Mouse (Mus musculus): ENCODE results near the gene Plppr5.

The Plppr5 gene

GRCm38 (mm10) chr3:117716534-117717280 lies 142.1 kb downstream of the Plppr5 start:
- no peak for DNase-seq

GRCm38 (mm10) chr3:117723390-117723789 lies 148.8 kb downstream of the Plppr5 start:
- DNase-seq: no peak

- DNase-seq: no peak
Observed at GRCm38 (mm10) chr3:117724521-117724920, 149.9 kb downstream of the Plppr5 start.

DNA sequence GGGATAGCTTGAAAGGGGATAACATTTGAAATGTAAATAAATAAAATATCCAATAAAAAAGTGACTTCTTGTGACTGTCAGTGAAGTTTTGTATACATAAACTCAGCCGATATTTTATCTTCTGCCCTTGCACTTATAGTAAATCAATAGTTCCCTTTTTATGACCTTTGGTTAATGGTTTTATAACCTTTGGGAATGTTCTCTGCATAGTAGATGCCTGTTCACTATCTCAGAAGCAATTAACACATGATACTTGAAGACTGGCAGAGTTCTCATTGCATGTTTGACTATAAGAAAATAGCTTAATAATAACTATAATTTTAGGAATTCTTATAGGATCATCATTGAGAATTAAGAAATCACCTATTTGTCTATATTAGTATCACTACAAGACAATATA lies 150.9 kb downstream of the Plppr5 start:
- no peak for DNase-seq

GRCm38 (mm10) chr3:117728136-117728535 lies 153.5 kb downstream of the Plppr5 start:
- DNase-seq: no peak

- DNase-seq: no peak
Observed at GRCm38 (mm10) chr3:117729121-117730072, 154.8 kb downstream of the Plppr5 start.

DNA sequence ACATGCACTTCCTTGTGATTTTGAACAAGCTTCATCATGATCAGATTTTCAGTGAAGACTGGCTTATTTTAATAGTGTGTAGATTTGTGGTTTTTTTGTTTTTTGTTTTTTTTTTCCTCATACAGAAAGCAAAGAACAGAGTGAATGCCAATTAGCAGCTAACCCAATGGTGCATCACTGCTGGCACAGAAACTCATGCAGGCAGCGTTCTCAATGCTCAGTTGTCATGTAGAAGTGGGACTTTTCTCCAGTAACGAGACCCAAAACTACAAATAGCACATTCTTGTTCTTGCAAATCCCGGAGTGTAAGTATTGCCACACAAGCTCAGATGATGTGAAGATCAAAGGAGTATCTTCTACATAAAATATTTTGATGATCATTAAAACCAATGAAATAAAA lies 156.9 kb downstream of the Plppr5 start:
- DNase-seq: no peak

- no peak for DNase-seq
Observed at GRCm38 (mm10) chr3:117732661-117733060, 158.0 kb downstream of the Plppr5 start.

All from thymus, postnatal 4 days (tissue).